Mouse (Mus musculus) thymus, postnatal 14 days (tissue): ENCODE measurements around the gene Parvg.

Experiments used
- DNase-seq: peaks from one replicate; pipeline ENCODE4 v3.0.0; 2021

The Parvg gene

DNA sequence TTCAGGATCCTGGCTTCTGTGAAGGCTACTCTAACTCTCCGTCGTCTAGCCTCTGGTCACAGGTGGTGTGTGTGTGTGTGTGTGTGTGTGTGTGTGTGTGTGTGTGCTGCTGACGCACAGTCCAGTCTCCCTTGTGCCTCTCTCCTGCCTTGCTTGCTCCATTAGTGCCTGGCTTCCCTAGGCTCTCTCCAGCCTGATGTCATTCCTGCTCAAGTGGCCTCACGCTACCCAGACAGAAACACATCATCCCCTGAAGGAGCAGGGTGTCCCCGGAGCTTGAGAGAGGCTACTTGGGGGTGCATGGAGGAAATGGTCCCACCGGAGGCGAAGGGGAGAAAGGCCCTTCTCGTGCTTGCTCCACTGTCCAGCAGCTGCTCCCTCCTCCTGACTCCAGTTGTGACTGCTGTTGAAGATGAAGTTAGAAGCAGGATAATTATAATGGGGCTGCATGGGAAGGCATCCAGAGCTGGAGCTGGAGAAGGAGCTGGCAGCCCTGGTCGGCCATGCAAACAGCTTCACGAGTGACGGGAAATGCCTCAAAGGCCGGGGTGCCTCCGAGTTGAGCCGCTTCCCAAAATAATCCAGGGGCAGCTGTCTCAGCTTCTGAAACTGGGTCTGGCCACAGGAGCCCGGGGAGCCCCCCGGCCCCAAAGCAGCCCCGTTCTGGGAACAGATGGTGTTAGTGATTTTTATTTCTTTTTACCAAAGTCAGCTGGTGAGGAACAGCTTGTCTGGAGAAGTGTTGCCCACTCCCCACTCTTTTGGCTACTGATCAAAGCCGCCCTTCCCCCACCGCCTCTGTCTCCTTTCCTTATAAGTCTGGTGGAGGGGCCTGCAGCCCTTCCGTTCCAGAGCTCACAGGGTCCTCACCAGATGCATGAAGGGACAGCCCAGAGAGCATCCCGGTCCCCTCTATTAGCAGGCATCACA is 28.4 kb downstream of the Parvg start:
- no peak for DNase-seq

DNA sequence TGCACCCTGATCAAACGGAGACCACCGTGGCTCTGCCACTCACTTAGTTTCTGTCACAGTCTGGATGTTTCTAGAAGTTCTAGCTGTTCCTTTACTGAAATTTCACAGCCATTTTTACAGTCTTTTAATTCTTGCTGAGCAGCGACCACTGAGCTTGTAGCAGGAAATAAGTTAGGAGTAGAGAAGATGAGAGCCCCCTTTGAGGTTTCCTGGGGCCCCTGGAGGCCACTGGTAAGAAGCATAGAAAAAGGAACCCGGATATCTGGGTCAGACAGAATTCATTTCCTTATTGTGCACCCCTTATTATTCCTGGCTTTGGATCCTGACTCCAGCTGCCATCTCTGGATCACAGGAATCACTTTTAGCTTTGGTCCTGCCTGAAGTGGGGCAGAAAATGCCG is 31.3 kb downstream of the Parvg start:
- peak; percentile 59 for DNase-seq

- DNase-seq = no peak
Measured at GRCm38 (mm10) chr15:84364746-84365145, 40.9 kb downstream of the Parvg start.

- DNase-seq = no peak
Measured at GRCm38 (mm10) chr15:84365675-84366381, 42.0 kb downstream of the Parvg start.

DNA sequence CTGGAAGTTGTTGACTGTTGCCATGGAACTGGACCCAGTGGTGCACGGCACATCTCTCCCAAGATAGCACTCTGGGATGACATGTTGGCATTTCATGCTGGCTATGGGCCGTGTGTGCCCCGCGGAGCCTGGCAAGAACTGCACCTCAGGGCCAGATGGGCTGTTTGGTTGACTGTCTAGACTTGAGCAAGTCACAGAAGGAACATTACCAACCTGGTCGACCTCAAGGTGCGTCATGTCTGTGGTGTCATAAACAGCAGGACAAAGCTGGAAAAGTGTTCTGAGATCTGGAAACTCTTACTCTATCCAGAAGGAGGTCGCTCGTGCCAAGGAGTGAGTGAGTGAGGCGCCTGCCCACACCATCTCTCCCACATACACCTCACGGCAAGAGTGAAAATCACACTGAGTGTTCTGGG is 42.8 kb downstream of the Parvg start:
- DNase-seq = no peak

DNA sequence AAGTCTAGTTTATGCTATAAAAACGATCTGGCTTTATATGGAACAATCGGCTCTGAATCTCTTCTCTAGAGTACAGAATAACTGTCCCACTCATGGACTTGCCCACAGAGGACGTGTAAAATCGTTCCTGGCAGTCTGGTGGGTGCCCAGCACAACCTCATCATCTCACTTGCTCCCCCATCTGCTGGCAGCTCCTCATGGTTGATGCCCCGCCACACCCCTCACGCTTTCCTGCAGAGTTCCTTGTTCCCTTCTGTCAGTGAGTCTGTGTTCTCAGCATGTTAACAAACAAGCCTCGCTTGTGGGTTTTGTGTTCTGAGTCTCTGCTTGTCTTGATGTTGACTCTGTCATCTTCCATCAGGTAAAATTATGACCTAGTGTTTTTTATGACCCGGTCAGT is 43.6 kb downstream of the Parvg start:
- DNase-seq = no peak

DNA sequence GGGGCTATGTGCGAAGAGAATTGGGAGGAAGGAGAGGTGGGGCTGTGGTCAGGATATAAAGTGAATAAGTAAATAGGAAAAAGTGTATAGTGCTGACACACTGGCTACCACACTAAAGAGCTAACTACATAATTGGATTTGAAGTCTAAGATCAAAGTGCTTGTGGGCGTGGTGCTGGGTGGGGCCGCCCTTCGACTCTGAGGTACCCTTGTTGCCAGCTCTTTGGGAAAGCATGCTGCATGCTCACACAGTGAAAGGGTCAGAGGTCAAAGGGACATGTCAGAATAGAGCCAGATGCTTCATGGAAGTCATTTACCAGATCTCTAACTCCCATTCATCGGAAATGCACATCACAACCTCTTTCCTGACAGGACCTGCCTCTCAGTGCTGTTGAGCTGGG is 49.0 kb downstream of the Parvg start:
- DNase-seq = no peak

GRCm38 (mm10) chr15:84378734-84379133 is 54.9 kb downstream of the Parvg start:
- DNase-seq = no peak

DNA sequence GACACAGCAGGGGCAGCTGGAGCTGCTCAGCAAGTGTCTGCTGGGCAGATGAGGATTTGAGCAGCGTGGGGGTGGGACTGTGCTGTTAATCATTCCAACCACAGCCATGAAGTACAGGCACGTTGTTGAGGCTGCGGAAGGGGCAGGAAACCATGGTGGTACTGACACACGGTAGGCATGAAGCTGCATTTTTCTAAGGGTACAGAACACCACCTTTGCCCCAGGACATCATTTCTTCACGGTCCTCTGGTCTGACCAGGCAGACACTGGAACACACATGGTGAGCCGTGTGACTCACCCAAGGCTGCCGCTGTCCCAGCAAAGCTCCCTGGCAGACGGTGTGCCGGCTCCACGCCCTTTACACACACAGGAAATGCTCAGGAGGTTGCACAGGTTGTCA is 56.4 kb downstream of the Parvg start:
- no peak for DNase-seq

DNA sequence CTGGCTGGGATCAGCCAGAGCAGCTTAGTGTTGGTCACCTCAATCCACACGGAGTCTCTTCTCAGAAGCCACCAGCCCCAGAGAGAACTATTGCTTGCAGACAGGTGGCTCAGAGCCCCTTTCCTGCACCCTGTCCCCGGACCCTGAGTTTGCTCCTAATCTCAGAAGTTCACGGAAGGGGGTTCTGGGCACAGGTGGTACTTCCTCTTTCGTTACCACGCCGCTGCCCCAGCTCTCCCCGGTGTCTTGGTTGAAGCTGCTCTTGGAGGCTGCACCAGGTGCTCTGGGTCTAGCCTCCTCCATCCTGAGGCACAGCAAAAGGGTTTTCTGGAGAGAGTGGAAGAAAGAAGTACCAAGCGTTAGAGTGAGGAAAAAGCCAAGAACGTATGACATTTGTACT is 60.2 kb downstream of the Parvg start:
- peak; percentile 84 for DNase-seq

GRCm38 (mm10) chr15:84385995-84386565 is 62.3 kb downstream of the Parvg start:
- no peak for DNase-seq

DNA sequence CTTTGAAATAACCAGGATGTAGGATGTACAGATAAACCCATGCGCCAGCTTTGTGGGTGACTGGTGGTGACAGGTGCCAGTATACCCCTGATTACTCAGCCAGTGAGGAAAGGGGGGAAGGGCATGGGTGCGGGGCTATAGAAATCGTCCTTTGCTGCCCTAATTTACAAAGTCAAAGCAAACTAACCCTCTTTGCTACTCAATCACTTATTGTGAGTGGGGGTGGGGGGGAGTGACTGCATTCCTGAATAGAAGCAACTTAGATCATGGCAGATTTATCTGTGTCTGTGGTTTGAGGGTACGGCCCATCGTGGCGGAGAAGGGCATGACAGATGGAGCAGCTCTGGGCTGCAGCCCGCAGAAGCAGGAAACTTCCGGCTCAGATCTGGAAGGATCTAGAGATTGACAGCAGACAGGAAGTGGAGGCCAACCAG is 64.9 kb downstream of the Parvg start:
- DNase-seq = peak; percentile 72

GRCm38 (mm10) chr15:84392131-84392530 is 68.3 kb downstream of the Parvg start:
- no peak for DNase-seq
